Mouse (Mus musculus) liver, embryonic 14.5 days (tissue): ENCODE data around the gene Fahd2a. TPM values are rescaled to one million over a fixed set of nuclear protein-coding genes. Genes with fewer than 3 reads are reported as not detected.

Experiments used
- ATAC-seq: fragments of 200-750 bp; cut with Nextera tagmentation; 2 replicates; pipeline ENCODE4 v1.8.0; 2017; ENCODE audit warnings: moderate number of reproducible peaks, mild to moderate bottlenecking, moderate library complexity; ENCODE audit not compliant: insufficient read depth
- DNase-seq, 3 experiments: peaks; one replicate each; pipeline ENCODE4 v3.0.0-alpha.2; 2012 to 2013; ENCODE audit warnings: low read depth in 3 of 3, low spot score in 3 of 3
- H3K27ac ChIP-seq: fragments of 300-500 bp; sonication (generic); 2 replicates; pipeline ENCODE4 v1.5.1; 2014; ENCODE audit warnings: moderate library complexity, mild to moderate bottlenecking, control low read depth, inconsistent platforms
- H3K27me3 ChIP-seq: fragments of 300-500 bp; sonication (generic); 2 replicates; pipeline ENCODE4 v1.6.1; 2014; ENCODE audit warnings: mild to moderate bottlenecking, low read length, moderate library complexity; ENCODE audit not compliant: control insufficient read depth, insufficient read depth
- H3K36me3 ChIP-seq: fragments of 300-500 bp; sonication (generic); replicated peaks from 2 replicates; pipeline ENCODE4 v1.6.1; 2014; ENCODE audit warnings: low read depth; ENCODE audit not compliant: control insufficient read depth, insufficient read depth
- H3K4me1 ChIP-seq, 2 experiments: fragments of 200-500 bp in 1 of 2; fragments of 300-500 bp in 1 of 2; sonication (generic) in 1 of 2; replicated peaks; 2 replicates each; pipeline ENCODE4 v1.6.1; 2012 to 2014; ENCODE audit warnings: antibody characterized with exemption in 1 of 2, inconsistent platforms in 1 of 2, low read length in 1 of 2; ENCODE audit not compliant: control insufficient read depth in 2 of 2, insufficient read depth in 2 of 2
- H3K4me2 ChIP-seq: fragments of 300-500 bp; sonication (generic); 2 replicates; pipeline ENCODE4 v1.6.1; 2014; ENCODE audit warnings: low read depth, mild to moderate bottlenecking, control low read depth, moderate library complexity
- H3K4me3 ChIP-seq, 2 experiments: fragments of 200-500 bp in 1 of 2; fragments of 300-500 bp in 1 of 2; sonication (generic) in 1 of 2; 2 replicates each; pipeline ENCODE4 v1.5.1; 2012 to 2014; ENCODE audit warnings: low read depth in 2 of 2, low read length in 2 of 2, mild to moderate bottlenecking in 2 of 2, control low read depth in 1 of 2, inconsistent platforms in 1 of 2, moderate library complexity in 1 of 2; ENCODE audit not compliant: insufficient read depth in 1 of 2
- H3K9ac ChIP-seq: fragments of 300-500 bp; sonication (generic); replicated peaks from 2 replicates; pipeline ENCODE4 v1.6.1; 2014; ENCODE audit warnings: mild to moderate bottlenecking, control low read depth, moderate library complexity
- H3K9me3 ChIP-seq: fragments of 300-500 bp; sonication (generic); 2 replicates; pipeline ENCODE4 v1.6.1; 2016; ENCODE audit warnings: low read length, mixed read lengths; ENCODE audit not compliant: control insufficient read depth
- CTCF ChIP-seq: IDR thresholded peaks from 2 replicates; pipeline ENCODE4 v1.5.1; 2016; ENCODE audit warnings: antibody characterized with exemption, low read depth, control low read depth
- EP300 ChIP-seq: IDR thresholded peaks from 2 replicates; pipeline ENCODE4 v1.6.1; 2016; ENCODE audit warnings: antibody characterized with exemption, low read depth
- WGBS: fragments of 180-500 bp; shearing (Covaris S2); extraction: QIAGEN DNeasy Blood & Tissue Kit; methylation state at CpG from one replicate; pipeline ENCODE4 v1.1.7; 2014; ENCODE audit not compliant: insufficient replicate concordance; 5-methylcytosine and 5-hydroxymethylcytosine counted together
- polyA plus RNA-seq, 2 experiments: library from polyadenylated mRNA; depleted of rRNA in 1 of 2; stranded (reverse) in 1 of 2; unstranded in 1 of 2; fragments of >200 nt; fragmentation: Nextera tagmentation in 1 of 2; extraction: Ambion mirVana in 1 of 2; gene quantifications; 2 replicates each; pipeline versions ENCODE4 v1.2.1 to v1.2.3; 2012 to 2014

Gene Fahd2a
- 6.8 and 7.9 TPM in 2 replicates for polyA plus RNA-seq (2012; rRNA removed)
- 15.1 and 20.0 TPM in 2 replicates for polyA plus RNA-seq (2014; fragmentation: Nextera tagmentation; extraction: Ambion mirVana)

- Histone ChIP-seq H3K4me1 (peaks cover 0 to 17% of the 10 kb centered on the region in 2 experiments; a peak in 3 of 4 replicates), H3K36me3 (no peaks in the 10 kb centered on the region), H3K9ac (peak within 1 kb of the TSS; percentile 76), H3K9me3 (no peaks in the 10 kb centered on the region), H3K27ac (peak within 1 kb of the TSS; percentile 30; the same call in 1 of the 2 replicates), H3K27me3 (no peaks in the 10 kb centered on the region), H3K4me2 (peak within 1 kb of the TSS; percentile 78), H3K4me3 (peak within 1 kb of the TSS; percentile 70 to 73)
- ATAC-seq (peak; percentile 92), DNase-seq (peak; percentile 87 to 88 (median 87))
- 2% methylated on average over 37 of the region's 37 CpGs for WGBS
- TF ChIP-seq CTCF (peak; percentile 48), EP300 (no peak)
Observed at GRCm38 (mm10) chr2:127444055-127444789, at the start of gene Fahd2a. TSS of gene Fahd2a (minus strand) at chr2:127444565.

- 9% methylated on average over 19 of the region's 19 CpGs for WGBS
- H3K4me2 ChIP-seq: peak overlapping the region; percentile 5; the same call in 1 of the 2 replicates
- ATAC-seq (no peak), DNase-seq (peak in 1 of 3 experiments; percentile 27)
- peaks cover 47% of the 10 kb centered on the region for H3K27me3 ChIP-seq
- H3K4me1 ChIP-seq: no peaks in the 10 kb centered on the region
- no peak for TF ChIP-seq EP300
- TF ChIP-seq CTCF: no peak
- H3K9ac ChIP-seq: no peak overlapping the region
- no peaks in the 10 kb centered on the region for H3K9me3 ChIP-seq
- no peaks in the 10 kb centered on the region for H3K36me3 ChIP-seq
- peak overlapping the region in 1 of 2 experiments; percentile 11; a peak in 1 of 4 replicates for H3K4me3 ChIP-seq
- no peak overlapping the region for H3K27ac ChIP-seq
Observed at GRCm38 (mm10) chr2:127484476-127485170, 40.3 kb upstream of the Fahd2a start.

- no peaks in the 10 kb centered on the region for H3K4me1 ChIP-seq
- no peak for DNase-seq
- peaks cover 47% of the 10 kb centered on the region for H3K27me3 ChIP-seq
- TF ChIP-seq EP300 (no peak), CTCF (no peak)
- H3K27ac ChIP-seq: no peak overlapping the region
- 2% methylated on average over 21 of the region's 21 CpGs for WGBS
- no peaks in the 10 kb centered on the region for H3K9me3 ChIP-seq
- no peak overlapping the region for H3K9ac ChIP-seq
- peak overlapping the region in 1 of 2 experiments; percentile 16; a peak in 1 of 4 replicates for H3K4me3 ChIP-seq
- H3K36me3 ChIP-seq: no peaks in the 10 kb centered on the region
- H3K4me2 ChIP-seq: no peak overlapping the region; the same call in 1 of the 2 replicates
- no peak for ATAC-seq
Observed at GRCm38 (mm10) chr2:127483001-127483400, 38.6 kb upstream of the Fahd2a start.

GRCm38 (mm10) chr2:127482533-127482911 lies 38.2 kb upstream of the Fahd2a start:
- DNase-seq (no peak), ATAC-seq (0 out of 2 replicates have a peak, but pooled peaks have one; percentile 23)
- Histone ChIP-seq H3K4me3 (peak overlapping the region; percentile 14 to 16), H3K4me2 (peak overlapping the region; percentile 47), H3K27ac (no peak overlapping the region), H3K9ac (no peak overlapping the region), H3K9me3 (no peaks in the 10 kb centered on the region), H3K4me1 (no peaks in the 10 kb centered on the region), H3K36me3 (no peaks in the 10 kb centered on the region), H3K27me3 (peaks cover 47% of the 10 kb centered on the region)
- no peak for TF ChIP-seq CTCF
- no peak for TF ChIP-seq EP300
- under 1% methylated on average over 21 of the region's 21 CpGs for WGBS
